Mouse (Mus musculus): Measurements from ENCODE around the gene Dnase1l3.

Gene Dnase1l3

DNA sequence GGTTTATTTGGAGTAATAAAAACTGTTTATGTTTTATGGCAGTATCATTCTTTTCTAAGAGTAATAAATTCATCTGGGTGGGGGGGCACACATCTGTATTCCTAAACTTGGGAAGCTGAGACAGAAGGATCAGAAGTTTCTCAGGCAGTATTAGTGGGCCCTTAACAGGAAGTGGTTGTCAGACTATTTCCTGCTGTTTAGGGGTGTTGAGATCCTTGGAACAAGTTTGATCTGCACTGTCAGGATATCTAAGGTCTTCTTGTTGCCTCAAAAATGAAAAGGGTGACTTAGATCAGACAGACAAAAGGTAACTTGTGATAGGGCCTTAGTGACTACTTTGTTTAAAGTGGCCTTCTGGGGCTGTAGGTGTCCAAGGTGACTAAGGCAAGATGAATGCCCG, 16.2 kb downstream of the Dnase1l3 start:
- no peak for DNase-seq (ENCODE audit: low read depth, low spot score)

DNA sequence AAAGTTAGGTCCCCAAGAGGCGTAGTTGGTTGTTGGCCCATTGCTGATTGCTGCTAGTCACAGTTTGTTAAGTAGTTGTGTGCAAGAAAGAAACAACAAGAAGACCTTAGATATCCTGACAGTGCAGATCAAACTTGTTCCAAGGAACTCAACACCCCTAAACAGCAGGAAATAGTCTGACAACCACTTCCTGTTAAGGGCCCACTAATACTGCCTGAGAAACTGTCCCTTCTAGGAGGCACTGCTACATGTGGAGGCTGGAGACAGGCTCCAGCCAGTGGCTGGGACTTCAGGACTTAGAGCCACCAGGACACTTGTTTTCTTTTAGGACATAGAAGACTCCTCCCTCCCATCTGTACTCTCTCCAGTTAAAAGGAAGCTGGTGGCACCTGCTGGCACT, 16.9 kb downstream of the Dnase1l3 start:
- DNase-seq (ENCODE audit: low read depth, low spot score) = no peak

DNA sequence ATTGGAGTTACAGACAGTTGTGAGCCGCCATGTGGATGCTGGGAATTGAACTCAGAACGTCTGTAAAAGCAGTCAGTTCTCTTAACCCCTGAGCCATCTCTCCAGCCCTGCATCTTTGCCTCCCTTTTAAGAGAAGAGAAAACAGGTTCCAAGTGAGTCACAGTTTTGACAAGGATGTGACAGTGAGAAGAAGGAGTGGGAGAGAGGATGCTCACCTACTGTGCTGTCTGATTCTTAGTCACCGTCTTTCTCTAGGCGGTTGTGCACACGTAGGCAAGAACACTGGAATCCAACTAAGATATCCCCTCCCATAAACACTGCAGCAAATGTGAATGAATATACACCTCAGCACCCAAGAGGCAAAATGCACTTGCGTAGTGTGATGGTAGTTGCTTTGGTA, 19.2 kb downstream of the Dnase1l3 start:
- DNase-seq (ENCODE audit: low read depth, low spot score) = no peak

DNA sequence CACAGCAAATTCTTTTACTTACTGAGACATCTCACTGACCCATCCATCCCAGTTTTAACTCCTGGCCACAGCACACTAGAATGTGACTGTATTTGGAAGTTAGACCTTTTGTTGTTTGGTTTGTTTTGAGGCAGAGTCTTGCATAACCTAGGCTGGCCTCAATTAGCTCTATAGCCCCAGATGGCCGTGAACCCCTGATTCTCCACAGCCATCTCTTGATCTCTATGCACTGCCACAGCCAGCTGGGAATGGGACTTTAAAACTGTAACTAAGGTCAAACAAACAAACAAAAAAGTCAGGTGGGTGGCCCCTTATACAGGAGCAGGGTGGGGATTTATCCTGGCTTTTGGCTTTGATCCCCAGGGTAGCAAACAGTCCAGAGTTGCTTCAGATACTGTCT, 19.7 kb downstream of the Dnase1l3 start:
- DNase-seq (ENCODE audit: low read depth, low spot score) = no peak

DNA sequence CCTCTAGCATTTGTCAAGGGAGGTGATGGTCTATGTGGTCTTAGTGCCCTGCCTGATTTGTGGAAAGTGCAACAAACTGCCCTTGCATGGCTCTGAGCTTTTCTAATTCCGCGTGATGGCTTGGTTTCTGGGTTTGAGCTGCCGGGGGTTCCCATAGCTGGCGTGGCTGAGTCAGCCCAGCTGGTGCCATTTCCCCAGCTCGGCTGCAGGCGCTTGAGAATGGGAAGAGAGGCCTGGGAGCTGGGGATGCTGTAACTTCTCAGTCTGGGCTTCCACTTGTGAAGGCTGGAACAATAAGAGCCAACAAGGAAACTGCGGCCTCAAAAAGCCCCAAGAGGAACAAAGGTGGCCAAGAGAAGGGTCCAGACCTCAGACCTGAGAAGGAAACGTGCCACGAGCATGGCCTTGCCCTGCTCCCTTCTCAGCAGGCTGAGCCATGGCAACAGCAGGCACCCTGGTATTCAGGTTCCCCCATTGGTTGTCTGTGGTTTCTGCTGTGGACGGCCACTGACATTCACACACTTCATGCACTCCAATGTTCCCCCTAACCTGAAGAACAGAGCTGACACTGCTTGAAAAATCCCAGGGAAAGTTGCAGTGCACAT, 22.4 kb downstream of the Dnase1l3 start:
- DNase-seq (ENCODE audit: low read depth, low spot score) = no peak

DNA sequence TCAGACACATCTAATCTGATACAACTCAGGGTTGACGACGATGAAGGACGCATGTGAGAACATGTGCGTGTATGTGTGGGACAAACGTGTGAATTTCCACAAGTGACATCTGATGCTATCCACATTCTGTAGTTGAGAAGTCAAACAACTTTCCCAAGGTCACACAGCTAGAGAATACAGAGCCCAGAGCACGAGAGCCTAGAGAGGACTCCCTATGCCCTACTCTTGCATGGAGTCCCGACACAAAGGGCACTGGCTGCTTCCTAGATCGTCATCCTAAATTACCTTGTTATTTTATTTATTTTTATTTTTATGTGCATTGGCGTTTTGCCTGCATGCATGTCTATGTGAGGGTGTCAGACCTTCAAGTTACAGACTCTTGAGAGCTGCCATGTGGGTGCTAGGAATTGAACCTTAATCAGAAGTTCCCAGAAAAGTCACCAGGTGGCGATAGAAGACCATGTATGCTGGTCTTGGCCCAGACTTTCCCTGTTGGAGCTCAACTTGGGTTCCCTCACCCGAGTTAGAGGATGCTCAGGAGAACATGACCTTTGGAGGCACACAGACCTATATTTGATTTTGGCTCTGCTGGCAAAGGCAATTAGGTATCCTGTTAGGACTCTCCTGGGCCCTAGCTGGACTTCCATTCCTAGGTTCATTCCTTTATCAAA, 30.0 kb downstream of the Dnase1l3 start:
- DNase-seq (ENCODE audit: low read depth, low spot score) = no peak

DNA sequence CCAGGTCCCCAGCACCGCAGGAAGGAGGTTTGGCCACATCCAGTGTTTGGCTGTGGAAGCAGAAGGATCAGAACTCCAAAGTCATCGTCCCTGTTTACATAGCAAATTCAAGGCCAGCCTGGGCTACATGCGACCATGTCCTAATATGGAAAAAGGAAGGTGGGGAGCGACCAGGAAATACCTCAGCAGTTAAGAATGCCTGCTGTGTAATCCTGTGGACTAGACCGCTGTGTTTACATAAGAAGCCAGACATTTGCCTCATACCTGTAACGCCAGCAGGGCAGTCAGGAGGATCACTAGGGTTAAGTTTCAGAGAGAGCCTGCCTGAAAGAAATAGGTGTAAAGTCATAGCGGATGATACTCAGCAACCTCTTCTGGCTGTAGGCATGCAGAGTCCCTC, 31.2 kb downstream of the Dnase1l3 start:
- no peak for DNase-seq (ENCODE audit: low read depth, low spot score)

DNA sequence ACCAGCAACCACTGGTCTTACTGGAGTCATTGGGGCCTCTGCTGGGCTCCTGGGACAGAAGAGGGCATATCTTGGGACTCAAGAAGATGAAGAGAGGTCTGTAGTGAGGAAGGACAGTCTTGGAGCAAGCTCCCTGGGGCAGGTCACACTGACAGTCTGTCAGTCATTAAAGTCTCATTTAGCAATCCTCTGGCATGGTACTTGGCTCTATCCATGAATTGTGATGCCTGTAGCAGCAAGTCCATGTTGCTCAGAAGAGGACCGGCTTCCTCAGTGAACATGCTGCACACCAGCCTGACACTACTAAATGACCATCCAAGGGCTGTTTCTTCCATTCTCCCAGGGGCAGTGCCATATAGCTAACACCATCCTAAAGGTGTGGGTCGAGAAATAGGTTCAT, 31.7 kb downstream of the Dnase1l3 start:
- no peak for DNase-seq (ENCODE audit: low read depth, low spot score)

DNA sequence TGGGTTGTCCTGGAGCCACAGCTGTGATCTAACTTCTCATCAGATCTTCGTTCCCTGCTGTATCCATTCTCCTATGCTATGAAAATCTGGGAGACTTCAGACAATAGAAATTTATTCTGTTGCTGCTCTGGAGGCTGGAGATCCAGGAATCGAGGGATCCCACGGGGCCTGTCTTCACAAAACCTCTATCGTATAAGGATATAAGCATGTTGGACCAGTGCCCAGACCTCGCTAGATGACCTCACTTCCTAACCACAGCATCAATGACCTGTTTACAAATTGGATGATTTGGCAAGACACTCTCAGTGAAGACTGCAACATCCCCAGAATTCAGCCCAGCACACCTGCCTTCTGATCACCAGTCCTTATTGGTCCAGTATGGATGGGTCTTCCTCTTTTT, 32.7 kb downstream of the Dnase1l3 start:
- no peak for DNase-seq (ENCODE audit: low read depth, low spot score)

DNA sequence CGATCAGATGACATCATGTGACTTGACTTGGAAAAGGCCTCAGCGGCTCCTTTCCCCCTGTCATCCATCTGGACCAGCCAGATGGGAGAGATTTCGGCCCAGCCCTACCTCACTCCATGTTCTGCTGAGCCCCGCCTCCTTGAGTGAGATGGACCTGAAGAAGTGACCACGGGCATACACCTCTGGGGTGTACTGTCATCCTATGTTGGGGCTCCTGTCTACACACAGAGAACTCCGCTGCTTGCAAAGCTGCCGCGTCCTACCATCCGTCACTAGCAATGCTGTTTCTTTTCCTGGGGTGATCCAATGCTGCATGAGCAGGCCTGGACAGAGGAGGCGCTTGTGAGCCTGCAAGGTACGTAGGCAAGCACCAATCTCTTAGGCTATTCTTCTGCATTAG, 33.8 kb downstream of the Dnase1l3 start:
- no peak for DNase-seq (ENCODE audit: low read depth, low spot score)

DNA sequence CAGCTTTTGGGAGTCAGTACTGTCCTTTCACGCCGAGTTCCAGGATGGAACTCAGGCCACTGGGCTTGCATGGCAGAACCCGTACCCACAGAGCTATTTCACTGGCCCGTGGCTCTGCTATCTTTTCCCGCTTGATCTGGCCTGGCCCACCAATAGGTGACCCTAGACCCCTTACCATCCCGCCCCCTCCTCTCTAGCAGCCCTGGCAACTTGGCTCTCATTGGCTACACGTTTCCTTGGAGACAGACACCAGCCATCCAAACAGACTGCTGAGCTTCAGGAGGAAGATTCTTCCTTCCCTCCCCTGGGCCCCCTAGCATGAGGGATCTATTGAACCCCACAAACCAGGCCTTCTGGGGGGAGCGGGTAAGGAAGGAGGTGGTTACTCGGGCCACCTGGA, 37.3 kb downstream of the Dnase1l3 start, which contains the start of gene Gm45521:
Gm45521 (plus strand) TSS at position 240 of the 400 bp plus-strand sequence.
- no peak for DNase-seq (ENCODE audit: low read depth, low spot score)

DNA sequence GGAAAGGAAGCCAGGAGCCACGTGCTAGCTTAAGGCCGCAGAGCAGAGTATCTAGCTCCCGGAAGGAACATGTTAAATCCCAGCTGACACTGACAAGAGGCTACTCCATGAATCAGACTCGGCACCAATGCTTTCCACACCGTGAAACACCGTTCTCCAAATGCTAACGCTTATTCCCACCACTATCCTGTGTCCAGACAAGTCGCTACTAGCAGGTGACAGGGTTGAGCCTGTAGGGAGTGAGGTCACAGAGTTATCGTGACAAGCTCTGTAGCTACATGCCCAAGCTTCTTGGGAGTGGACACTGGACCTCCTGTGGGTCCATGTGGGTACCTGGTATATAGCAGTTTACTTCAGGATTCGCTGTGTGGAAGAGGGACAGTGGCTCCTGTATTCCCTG, 37.9 kb downstream of the Dnase1l3 start:
- DNase-seq (ENCODE audit: low read depth, low spot score) = no peak

DNA sequence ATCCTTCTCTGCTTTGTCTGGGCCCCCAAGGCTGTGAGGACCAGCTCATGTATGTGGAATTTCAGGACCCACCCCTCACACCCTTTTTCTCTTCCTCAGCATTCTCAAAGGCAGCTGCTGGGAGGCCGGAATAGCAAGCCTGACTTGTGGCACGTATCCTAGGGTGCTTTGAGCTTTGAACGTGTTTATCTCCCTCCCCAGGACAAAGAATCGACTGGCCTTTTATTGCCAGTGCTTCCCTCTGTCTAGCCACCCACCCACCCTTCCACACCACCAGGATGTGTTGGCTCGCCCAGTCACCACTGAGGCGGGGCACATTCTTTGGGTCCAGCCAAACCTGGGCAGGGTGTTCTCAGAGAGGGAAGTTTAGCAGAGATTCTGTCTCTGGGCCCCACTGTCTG, 40.3 kb downstream of the Dnase1l3 start:
- no peak for DNase-seq (ENCODE audit: low read depth, low spot score)

DNA sequence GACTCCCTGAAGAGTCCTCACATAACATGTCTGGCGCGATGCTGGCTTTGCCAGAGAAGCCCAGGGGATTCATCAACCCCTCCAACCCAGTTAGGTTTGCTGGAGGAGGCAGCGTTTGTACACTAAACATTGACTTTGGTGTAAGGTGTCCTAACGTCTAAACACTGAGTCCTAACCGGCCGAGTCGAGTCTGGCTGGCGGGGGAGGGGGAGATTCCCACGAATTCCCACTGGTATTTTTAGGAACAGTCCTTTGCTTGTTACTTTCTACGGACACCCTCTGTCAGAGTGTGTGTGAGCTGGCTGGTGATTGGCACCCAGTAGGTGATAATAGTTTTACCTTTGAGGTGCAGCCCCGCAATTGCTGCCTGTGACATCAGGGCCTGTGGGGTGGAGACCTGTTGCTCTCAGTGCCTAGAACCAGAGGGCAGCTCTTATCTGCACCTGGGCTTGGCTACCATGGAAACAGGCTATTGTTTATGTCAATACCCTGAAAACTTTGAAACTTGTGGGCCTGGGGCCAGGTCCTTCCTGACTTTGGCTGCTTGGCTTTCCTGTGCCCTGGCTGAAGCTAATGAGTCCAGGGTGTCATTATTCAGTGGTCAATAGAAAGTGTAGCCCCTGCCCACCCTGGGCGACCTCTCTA, 41.6 kb downstream of the Dnase1l3 start:
- no peak for DNase-seq (ENCODE audit: low read depth, low spot score)

DNA sequence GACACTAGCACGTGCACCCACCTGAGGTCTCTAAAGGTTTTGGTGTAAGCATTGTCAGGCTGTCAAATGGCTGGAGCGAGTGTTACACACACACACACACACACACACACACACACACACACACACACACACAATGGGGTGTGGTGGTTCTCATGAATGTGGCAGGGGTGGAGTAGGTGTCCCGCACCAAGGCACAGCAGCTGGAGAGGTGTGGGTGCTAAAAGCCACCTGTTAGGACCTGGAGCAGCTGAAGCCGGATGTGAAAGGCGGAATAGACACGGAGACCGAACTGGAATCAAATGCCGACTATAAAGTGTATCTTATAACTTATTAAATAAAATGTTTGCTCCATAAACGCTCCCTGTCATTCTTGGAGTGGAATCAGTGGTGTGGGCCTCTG, 43.1 kb downstream of the Dnase1l3 start:
- no peak for DNase-seq (ENCODE audit: low read depth, low spot score)

DNA sequence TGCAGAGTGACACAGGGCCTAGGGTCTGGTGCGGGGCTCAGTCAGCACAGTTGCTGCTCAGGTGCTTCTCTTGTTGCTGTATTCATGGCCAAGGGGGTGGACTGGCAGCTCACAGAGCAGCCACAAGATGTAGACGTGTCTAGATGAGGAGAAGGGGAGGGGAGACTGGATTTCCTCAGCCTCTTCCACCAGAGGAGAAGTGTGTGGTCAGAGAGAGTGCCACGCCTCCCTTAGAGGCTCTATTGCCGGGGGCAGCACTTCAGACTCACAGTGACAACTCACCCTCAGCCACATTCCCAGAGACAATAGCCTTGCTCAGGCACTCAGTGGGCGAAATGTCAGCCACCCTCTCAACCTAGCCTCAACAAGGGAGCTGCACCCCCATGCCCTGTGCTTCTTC, 49.1 kb downstream of the Dnase1l3 start:
- DNase-seq (ENCODE audit: low read depth, low spot score) = no peak

DNA sequence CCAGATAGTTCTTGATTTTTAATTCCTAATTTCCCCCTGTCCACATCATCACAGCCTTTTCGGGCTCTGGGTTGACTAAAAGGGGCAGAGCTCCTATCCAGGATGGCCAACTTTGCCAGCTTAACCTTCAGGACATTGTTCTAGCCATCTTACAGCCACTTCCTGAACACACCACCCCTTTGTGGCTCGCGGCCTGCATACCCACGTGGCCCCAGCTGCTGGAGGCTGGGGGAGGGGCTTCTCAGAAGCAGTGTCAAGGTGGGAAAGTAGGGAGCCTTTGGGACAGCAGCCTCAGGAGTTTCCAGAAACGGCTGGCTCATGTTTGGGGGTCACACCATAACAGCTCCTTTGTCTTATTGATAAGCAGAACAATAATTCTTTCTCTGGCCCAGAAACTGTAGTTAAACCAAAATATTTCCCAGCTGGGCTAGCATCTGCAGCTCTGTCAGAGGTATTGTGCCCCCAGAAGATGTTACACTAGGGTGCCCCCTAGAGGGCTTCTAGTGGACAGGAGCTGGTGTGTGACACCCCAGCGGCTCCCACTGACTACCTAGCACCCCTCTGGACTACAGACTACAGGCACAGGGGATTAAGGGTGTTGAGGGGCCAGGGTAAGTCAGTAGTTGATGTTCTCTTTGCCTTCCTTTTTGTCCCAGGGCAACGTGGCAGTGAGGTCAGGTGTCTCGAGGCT, 49.9 kb downstream of the Dnase1l3 start:
- no peak for DNase-seq (ENCODE audit: low read depth, low spot score)

DNA sequence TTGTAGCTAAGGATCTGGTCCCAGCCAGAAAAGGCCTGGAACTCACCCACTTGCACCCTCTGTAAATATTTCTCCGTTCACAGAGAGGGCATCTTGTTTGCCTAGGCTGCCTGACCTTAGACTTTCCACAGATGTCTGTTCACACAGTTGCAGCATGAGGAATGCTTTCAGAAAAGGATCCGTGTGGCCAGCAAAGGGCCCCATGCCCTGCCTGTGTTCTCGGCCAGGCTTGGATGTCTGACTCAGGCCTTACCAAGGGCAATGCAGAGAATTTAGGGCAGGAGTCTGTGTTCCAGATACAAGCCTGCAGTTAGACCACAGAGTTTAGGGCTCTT, 50.6 kb downstream of the Dnase1l3 start:
- DNase-seq (ENCODE audit: low read depth, low spot score) = no peak

DNA sequence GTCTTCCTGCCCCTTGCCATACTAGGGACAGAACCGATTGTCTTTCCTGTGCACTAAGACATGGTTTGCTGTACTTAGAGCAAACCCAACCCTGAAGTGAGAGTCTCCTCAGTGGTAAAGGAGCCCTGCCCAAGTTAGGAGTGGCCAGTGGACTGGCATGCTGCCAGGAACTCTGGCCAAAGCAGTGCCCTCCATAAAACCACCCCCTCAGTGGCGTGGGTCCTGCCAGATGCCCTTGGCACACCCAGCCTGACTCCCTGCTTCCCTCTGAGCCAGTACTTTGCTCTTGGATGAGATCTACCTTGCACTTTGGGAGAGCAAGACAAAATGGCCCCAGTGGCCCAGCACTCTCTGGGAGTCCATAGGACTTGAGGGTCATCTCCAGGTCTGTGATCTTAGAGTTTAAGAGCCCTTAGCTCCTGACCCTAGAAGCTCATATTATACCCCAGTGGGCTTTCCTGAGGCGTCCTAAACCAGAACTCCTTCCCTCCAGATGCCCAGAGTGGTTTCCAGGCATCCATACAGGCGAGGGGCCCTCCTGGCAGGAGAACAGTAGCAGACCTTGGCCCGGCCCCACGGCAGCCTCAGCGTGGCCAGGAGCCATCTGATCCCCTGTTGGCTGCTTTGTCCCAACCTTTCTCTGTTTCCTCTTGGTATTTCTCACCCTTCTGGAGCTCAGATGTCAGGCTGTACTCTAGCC, 51.1 kb downstream of the Dnase1l3 start:
- DNase-seq (ENCODE audit: low read depth, low spot score) = no peak

DNA sequence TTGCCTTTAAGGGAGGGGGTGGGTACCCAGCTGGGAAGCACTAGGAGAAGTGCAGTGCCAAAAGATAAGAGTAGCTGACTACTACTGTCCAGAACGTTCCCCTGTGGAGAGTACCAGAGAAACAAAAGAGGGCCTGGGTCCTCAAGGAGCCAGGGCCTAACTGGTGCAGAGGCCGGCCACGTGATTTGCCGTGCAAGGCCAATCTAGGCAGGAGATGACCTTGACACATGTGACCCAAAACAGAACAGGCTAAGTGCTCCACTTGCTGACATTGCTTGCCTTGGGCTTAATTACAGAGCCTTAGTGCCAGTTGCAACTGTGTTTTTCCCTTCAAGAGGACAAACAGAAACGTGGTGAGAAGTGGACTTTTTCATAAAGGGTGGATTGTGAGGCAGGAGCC, 53.0 kb downstream of the Dnase1l3 start:
- no peak for DNase-seq (ENCODE audit: low read depth, low spot score)

DNA sequence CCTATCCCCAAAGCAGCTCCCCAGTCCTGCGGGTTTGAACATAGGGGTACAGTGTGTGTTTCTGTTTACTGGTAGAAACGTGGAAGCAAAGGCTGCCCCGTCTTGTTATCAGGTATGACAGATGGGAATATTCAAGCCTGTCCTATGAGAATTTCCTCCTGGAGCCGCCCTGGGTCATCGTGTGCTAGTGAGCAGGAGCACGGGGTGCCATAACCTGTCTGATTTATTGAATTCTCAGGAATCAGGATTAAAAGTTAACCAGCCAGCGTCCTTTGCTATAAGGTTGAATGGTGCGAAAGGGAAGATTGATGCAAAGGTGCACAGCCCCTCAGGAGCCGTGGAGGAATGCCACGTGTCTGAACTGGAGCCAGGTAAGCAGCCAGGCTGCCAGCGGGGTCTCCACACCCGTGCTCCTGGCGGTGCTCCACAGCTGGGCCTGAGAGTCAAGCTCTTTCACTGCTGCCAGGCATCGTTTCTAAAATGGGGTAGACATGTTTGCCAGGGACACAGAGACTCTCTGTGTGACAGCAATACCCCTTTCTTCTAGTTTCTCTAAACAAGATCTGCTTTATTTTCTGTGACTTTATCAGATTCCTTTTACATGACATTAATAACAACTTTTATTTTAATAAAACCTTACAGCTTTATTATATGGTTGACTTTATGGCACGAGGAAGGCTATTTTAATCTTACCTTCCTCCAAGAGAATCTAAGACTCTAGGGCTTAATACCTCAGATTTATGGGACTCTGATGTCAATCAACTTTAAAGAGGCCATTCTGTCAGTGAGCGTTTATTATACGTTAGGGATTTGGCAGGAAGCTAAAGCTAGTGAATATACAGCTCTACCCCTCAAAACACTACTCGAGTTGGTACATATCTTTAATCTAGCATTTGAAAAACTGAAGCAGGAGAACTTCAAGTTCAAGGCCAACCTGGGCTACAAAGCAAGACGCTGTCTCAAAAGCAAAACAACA, 55.3 kb downstream of the Dnase1l3 start:
- no peak for DNase-seq (ENCODE audit: low read depth, low spot score)
